Mouse (Mus musculus) ZHBTc4 (cell line): ENCODE results near the gene Elob.

Experiments used
- DNase-seq: peaks from one replicate; pipeline ENCODE4 v3.0.0-alpha.2; 2011; ENCODE audit warnings: low read depth, low spot score

Elob gene

GRCm38 (mm10) chr17:23825591-23825990, 3.3 kb downstream of the Elob start:
- DNase-seq, result no peak

- DNase-seq, result no peak
Observed at GRCm38 (mm10) chr17:23823614-23824013, 5.3 kb downstream of the Elob start.

GRCm38 (mm10) chr17:23823018-23823417, 5.9 kb downstream of the Elob start:
- DNase-seq, result no peak

- DNase-seq, result peak; percentile 57
Observed at GRCm38 (mm10) chr17:23822094-23822493, 6.8 kb downstream of the Elob start.

GRCm38 (mm10) chr17:23820731-23821130, 8.2 kb downstream of the Elob start:
- DNase-seq, result no peak

GRCm38 (mm10) chr17:23819235-23819634, 9.7 kb downstream of the Elob start:
- DNase-seq, result no peak

GRCm38 (mm10) chr17:23818579-23818978, 10.4 kb downstream of the Elob start:
- DNase-seq, result no peak

- no peak for DNase-seq
Observed at GRCm38 (mm10) chr17:23815641-23816040, 13.3 kb downstream of the Elob start.

GRCm38 (mm10) chr17:23807918-23808317, 21.0 kb downstream of the Elob start:
- DNase-seq, result no peak

- DNase-seq, result peak; percentile 88
Observed at GRCm38 (mm10) chr17:23806867-23807266, 22.1 kb downstream of the Elob start.

GRCm38 (mm10) chr17:23804426-23805085, 24.4 kb downstream of the Elob start:
- no peak for DNase-seq

GRCm38 (mm10) chr17:23803366-23804041, 25.4 kb downstream of the Elob start:
- DNase-seq, result peak; percentile 98

- DNase-seq, result peak; percentile 100
Observed at GRCm38 (mm10) chr17:23802746-23803365, 26.1 kb downstream of the Elob start.

- no peak for DNase-seq
Observed at GRCm38 (mm10) chr17:23801627-23802026, 27.3 kb downstream of the Elob start.

- DNase-seq, result no peak
Observed at GRCm38 (mm10) chr17:23797316-23797715, 31.6 kb downstream of the Elob start.

- peak; percentile 69 for DNase-seq
Observed at GRCm38 (mm10) chr17:23795323-23795722, 33.6 kb downstream of the Elob start.

GRCm38 (mm10) chr17:23791079-23791357, 37.9 kb downstream of the Elob start:
- no peak for DNase-seq

- no peak for DNase-seq
Observed at GRCm38 (mm10) chr17:23790269-23791078, 38.5 kb downstream of the Elob start, which contains the start of gene Srrm2. Gene Srrm2, plus strand, starts transcription at chr17:23790532.

- peak; percentile 82 for DNase-seq
Observed at GRCm38 (mm10) chr17:23789749-23790268, 39.1 kb downstream of the Elob start.

- DNase-seq, result no peak
Observed at GRCm38 (mm10) chr17:23788973-23789372, 40.0 kb downstream of the Elob start.

- no peak for DNase-seq
Observed at GRCm38 (mm10) chr17:23786510-23786931, 42.4 kb downstream of the Elob start.
